In the genomic region with DNA sequence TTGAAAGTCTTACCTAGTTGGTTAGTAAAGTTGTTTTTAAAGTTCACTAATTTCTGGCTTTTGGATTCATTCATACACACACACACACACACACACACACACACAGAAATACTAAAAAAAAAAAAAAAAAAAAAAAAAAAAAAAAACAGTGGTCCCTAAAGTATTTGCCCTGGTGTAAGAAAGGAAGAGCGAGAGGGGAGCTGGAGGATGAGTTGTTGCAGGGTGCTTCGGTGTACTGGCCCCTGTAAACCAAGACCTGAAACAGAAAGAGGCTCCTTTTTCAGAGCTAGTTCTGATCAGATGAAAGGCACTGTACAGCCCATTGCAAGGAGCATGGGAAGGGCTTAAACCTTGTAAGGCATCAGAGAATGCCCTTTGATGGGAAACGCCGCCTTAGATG, we compare ENCODE assay signal across 9 mouse cellular contexts.
A peak's percentile ranks its signal among the peaks of the same experiment; 100 is the strongest.
DNase-seq lines count a peak whose midpoint lies in the region; ATAC-seq and TF ChIP-seq lines count a peak whose summit lies in the region.
"Had no signal": no experiment of that assay in that cellular context is flagged by ENCODE, and none has a peak within 500 bp of the region (broad histone marks: within the 10 kb centered on the region; RNA-seq: fewer than 3 reads in every experiment).

No protein-coding gene starts in this region.

- 76% methylated on average over 4 of the region's 4 CpGs for WGBS in hindbrain, embryonic 14.5 days
- whole genome bisulfite sequencing in hindbrain, embryonic 10.5 days = 71% methylated on average over 4 of the region's 4 CpGs
- 83% methylated on average over 4 of the region's 4 CpGs for WGBS in stomach, embryonic 16.5 days
- whole genome bisulfite sequencing in stomach, postnatal 0 days = 87% methylated on average over 4 of the region's 4 CpGs
- 72% methylated on average over 4 of the region's 4 CpGs for WGBS in limb, embryonic 13.5 days

- no peak for DNase-seq in hindbrain, embryonic 14.5 days (ENCODE audit: low spot score)
- DNase-seq in hindbrain, embryonic 10.5 days (ENCODE audit: low spot score) = no peak
- no peak for DNase-seq in stomach, postnatal 0 days (ENCODE audit: low spot score)
- DNase-seq in retina, embryonic 14.5 days (ENCODE audit: low spot score) = no peak

- peaks cover 6% of the 10 kb centered on the region; the same call in 1 of the 2 replicates for H3K27me3 ChIP-seq in hindbrain, embryonic 14.5 days (ENCODE audit: control insufficient read depth, insufficient read depth, low read length)
- peaks cover 13% of the 10 kb centered on the region for H3K27me3 ChIP-seq in hindbrain, embryonic 10.5 days (ENCODE audit: insufficient read depth, poor library complexity, severe bottlenecking)
- no peaks in the 10 kb centered on the region for H3K27me3 ChIP-seq in stomach, embryonic 16.5 days (ENCODE audit: control insufficient read depth, insufficient read depth, low read length)
- no peaks in the 10 kb centered on the region for H3K27me3 ChIP-seq in stomach, postnatal 0 days (ENCODE audit: control insufficient read depth, insufficient read depth, low read length)
- H3K27me3 ChIP-seq in limb, embryonic 13.5 days = no peaks in the 10 kb centered on the region
- H3K27me3 ChIP-seq: heart, embryonic 15.5 days had no signal

- H3K9ac ChIP-seq in hindbrain, embryonic 14.5 days = no peak overlapping the region
- no peak overlapping the region for H3K9ac ChIP-seq in stomach, embryonic 16.5 days (ENCODE audit: low read length)
- no peak overlapping the region for H3K9ac ChIP-seq in stomach, postnatal 0 days (ENCODE audit: low read length)
- no peak overlapping the region for H3K9ac ChIP-seq in limb, embryonic 13.5 days

- H3K4me1 ChIP-seq in hindbrain, embryonic 14.5 days (replicated peaks; ENCODE audit: control insufficient read depth, insufficient read depth, low read length) = 0 out of 2 replicates have a peak, but pooled peaks cover 9% of the 10 kb centered on the region
- peaks cover 21% of the 10 kb centered on the region for H3K4me1 ChIP-seq in hindbrain, embryonic 10.5 days (replicated peaks)
- no peaks in the 10 kb centered on the region; the same call in 1 of the 2 replicates for H3K4me1 ChIP-seq in stomach, embryonic 16.5 days (ENCODE audit: control insufficient read depth, insufficient read depth, low read length)
- H3K4me1 ChIP-seq in stomach, postnatal 0 days (replicated peaks; ENCODE audit: control insufficient read depth, insufficient read depth) = no peaks in the 10 kb centered on the region
- H3K4me1 ChIP-seq in limb, embryonic 13.5 days = peaks cover 9% of the 10 kb centered on the region; the same call in 1 of the 2 replicates

- peak overlapping the region; percentile 91 for H3K4me2 ChIP-seq in hindbrain, embryonic 14.5 days (replicated peaks)
- H3K4me2 ChIP-seq in stomach, embryonic 16.5 days (ENCODE audit: low read depth, low read length) = peak overlapping the region; percentile 85; the same call in 1 of the 2 replicates
- H3K4me2 ChIP-seq in stomach, postnatal 0 days (replicated peaks; ENCODE audit: low read depth) = no peak overlapping the region
- peak overlapping the region; percentile 84 for H3K4me2 ChIP-seq in limb, embryonic 13.5 days (replicated peaks)

- H3K36me3 ChIP-seq in hindbrain, embryonic 14.5 days (replicated peaks; ENCODE audit: control insufficient read depth, insufficient read depth) = no peaks in the 10 kb centered on the region
- H3K36me3 ChIP-seq in hindbrain, embryonic 10.5 days = no peaks in the 10 kb centered on the region
- H3K36me3 ChIP-seq in stomach, embryonic 16.5 days (ENCODE audit: control insufficient read depth, insufficient read depth, low read length) = no peaks in the 10 kb centered on the region
- no peaks in the 10 kb centered on the region for H3K36me3 ChIP-seq in stomach, postnatal 0 days (ENCODE audit: control insufficient read depth, insufficient read depth, low read length)
- H3K36me3 ChIP-seq in limb, embryonic 13.5 days = no peaks in the 10 kb centered on the region
- H3K36me3 ChIP-seq: forebrain, embryonic 12.5 days; heart, embryonic 15.5 days had no signal

- TF ChIP-seq EP300 in stomach, postnatal 0 days (optimal IDR thresholded peaks at IDR 0.05) = no peak

- no peak overlapping the region for H3K4me3 ChIP-seq in hindbrain, embryonic 14.5 days (replicated peaks; ENCODE audit: low read length)
- H3K4me3 ChIP-seq in hindbrain, embryonic 10.5 days = no peak overlapping the region; the same call in 1 of the 2 replicates
- H3K4me3 ChIP-seq in stomach, embryonic 16.5 days (replicated peaks; ENCODE audit: low read length) = no peak overlapping the region
- no peak overlapping the region for H3K4me3 ChIP-seq in stomach, postnatal 0 days (ENCODE audit: low read depth, low read length)
- no peak overlapping the region for H3K4me3 ChIP-seq in limb, embryonic 13.5 days

- no peak overlapping the region for H3K27ac ChIP-seq in hindbrain, embryonic 14.5 days
- no peak overlapping the region for H3K27ac ChIP-seq in hindbrain, embryonic 10.5 days
- no peak overlapping the region for H3K27ac ChIP-seq in stomach, embryonic 16.5 days (ENCODE audit: low read length)
- H3K27ac ChIP-seq in stomach, postnatal 0 days (replicated peaks) = no peak overlapping the region
- H3K27ac ChIP-seq in limb, embryonic 13.5 days = no peak overlapping the region
- H3K27ac ChIP-seq: forebrain, embryonic 12.5 days had no signal

- TF ChIP-seq CTCF in stomach, postnatal 0 days (IDR thresholded peaks at IDR 0.05; ENCODE audit: low read depth) = no peak

- no peaks in the 10 kb centered on the region for H3K9me3 ChIP-seq in hindbrain, embryonic 14.5 days (ENCODE audit: control insufficient read depth, low read length)
- H3K9me3 ChIP-seq in hindbrain, embryonic 10.5 days = no peaks in the 10 kb centered on the region
- H3K9me3 ChIP-seq in stomach, embryonic 16.5 days (replicated peaks; ENCODE audit: control insufficient read depth, low read length) = no peaks in the 10 kb centered on the region
- H3K9me3 ChIP-seq in stomach, postnatal 0 days (ENCODE audit: control insufficient read depth, low read length) = no peaks in the 10 kb centered on the region
- H3K9me3 ChIP-seq in limb, embryonic 13.5 days = no peaks in the 10 kb centered on the region
- H3K9me3 ChIP-seq: forebrain, embryonic 12.5 days; heart, embryonic 15.5 days had no signal

- no peak for ATAC-seq in hindbrain, embryonic 14.5 days (ENCODE audit: low FRiP score)
- no peak for ATAC-seq in stomach, embryonic 16.5 days (ENCODE audit: insufficient read depth, low FRiP score)
- ATAC-seq in stomach, postnatal 0 days (ENCODE audit: low FRiP score, low TSS enrichment) = no peak
- no peak for ATAC-seq in limb, embryonic 13.5 days (ENCODE audit: low FRiP score, low read depth)
- ATAC-seq in activated CD4-positive, CD25-positive, alpha-beta regulatory T cell, adult 4 months = no peak
